Mouse (Mus musculus): ENCODE results near the gene Osgin1. TPM values are rescaled to one million over a fixed set of nuclear protein-coding genes. Genes with fewer than 3 reads are reported as not detected.

The Osgin1 gene
- total RNA-seq, 1 experiment from 2014 or later = 37.2 TPM

DNA sequence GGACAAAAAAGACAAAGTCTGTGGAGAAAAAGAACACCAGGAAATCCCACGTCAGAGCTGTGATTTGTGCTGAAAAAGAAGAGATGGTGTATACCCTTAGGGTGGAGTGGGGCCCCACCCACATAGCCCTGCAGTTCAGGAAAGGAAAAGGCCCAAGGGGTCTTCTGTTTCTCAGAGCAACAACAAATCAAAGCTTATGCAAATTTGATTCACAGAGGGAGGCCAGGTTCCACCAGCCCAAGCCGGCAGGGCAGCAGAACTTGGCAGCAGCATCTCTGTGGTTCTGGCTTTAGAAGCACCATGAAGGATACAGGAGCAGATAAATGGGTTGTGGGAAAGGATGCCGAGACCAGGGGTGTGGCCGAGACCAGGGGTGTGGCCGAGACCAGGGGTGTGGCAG lies 44.8 kb downstream of the Osgin1 start:
- no peak for ATAC-seq (ENCODE audit: extremely low read depth, insufficient number of reproducible peaks, low FRiP score, poor library complexity, severe bottlenecking)

DNA sequence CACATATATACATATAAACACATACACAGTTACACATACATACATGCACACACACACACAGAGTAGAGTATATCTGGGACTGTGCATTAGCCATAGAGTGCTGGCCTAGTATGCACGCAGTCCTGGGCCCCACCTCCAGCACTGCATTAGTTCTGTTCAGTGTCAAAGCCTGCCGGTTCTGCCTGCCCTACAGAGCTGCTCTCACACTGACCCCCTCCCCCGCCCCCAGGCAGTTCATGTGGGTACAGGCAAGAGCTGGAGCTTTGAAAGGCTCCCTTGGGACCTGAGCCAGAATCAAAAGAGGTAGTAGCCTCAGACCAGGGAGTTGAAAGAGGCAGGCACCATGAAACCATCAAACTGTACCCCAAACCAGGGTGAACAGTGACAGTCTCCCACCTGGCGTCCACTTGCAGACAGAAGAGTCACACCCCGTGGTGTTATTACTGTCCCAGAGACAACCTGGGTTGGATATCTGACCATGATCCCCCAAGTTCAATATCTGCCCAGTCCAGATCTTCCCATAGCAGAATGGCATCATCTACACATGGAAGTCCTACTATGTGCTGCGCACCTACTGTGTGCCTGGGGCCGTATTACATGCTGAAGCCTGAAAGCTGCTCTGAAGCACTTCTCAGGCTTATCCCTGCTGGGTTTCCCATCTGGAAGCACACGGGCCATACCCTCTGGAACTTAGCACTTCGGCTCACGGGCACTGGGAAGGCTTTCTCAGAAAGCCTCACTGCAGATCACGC lies 50.4 kb downstream of the Osgin1 start:
- ATAC-seq (ENCODE audit: extremely low read depth, insufficient number of reproducible peaks, low FRiP score, poor library complexity, severe bottlenecking) = no peak

DNA sequence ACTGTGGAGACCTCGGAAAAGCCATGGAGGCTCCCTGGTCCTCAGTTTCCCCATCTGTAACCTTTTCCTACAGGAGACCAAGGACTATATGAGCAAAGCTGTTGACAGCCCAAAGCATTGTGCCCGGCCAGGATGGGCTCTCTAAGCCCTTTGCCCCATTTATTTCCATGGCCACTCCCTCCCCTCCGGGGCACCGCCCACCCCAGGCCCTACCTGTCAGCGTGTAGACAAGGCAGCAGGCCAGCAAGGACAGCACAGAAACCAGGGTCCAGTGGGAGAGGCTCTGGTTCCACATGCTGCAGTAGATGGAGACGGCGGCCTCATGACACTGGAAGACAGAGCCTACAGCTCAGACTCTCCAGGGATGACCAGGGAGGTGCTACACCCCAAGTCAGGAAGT lies 53.2 kb downstream of the Osgin1 start:
- ATAC-seq (ENCODE audit: extremely low read depth, insufficient number of reproducible peaks, low FRiP score, poor library complexity, severe bottlenecking) = no peak

Other genes starting within 250 kb of the Osgin1 start
- gene Hsbp1, start 89.6 kb upstream of the Osgin1 start, total RNA-seq (2017) = 72.3 and 82.5 TPM in 2 replicates
- gene Mlycd, start 39.2 kb upstream of the Osgin1 start, total RNA-seq (2017) = 10.9 and 11.8 TPM in 2 replicates
- gene Necab2, start 12.6 kb downstream of the Osgin1 start, total RNA-seq (2017) = not detected in 2 replicates
- not detected in 2 replicates for gene Slc38a8, start 67.6 kb downstream of the Osgin1 start, total RNA-seq (2017)
- gene Mbtps1, start 124.6 kb downstream of the Osgin1 start, total RNA-seq (2017) = 61.6 and 76.2 TPM in 2 replicates
- gene Hsdl1, start 141.1 kb downstream of the Osgin1 start, total RNA-seq (2017) = 59.0 and 60.7 TPM in 2 replicates
- not detected in 2 replicates for gene Dnaaf1, start 141.1 kb downstream of the Osgin1 start, total RNA-seq (2017)
- gene Taf1c, start 171.1 kb downstream of the Osgin1 start, total RNA-seq (2017) = 7.1 and 9.9 TPM in 2 replicates
- gene Adad2, start 178.6 kb downstream of the Osgin1 start, total RNA-seq (2017) = not detected in 2 replicates
- not detected in 2 replicates for gene Kcng4, start 201.6 kb downstream of the Osgin1 start, total RNA-seq (2017)
- not detected in 2 replicates for gene Wfdc1, start 232.2 kb downstream of the Osgin1 start, total RNA-seq (2017)